8 mouse cellular contexts compared by ENCODE assay signal in the genomic region with DNA sequence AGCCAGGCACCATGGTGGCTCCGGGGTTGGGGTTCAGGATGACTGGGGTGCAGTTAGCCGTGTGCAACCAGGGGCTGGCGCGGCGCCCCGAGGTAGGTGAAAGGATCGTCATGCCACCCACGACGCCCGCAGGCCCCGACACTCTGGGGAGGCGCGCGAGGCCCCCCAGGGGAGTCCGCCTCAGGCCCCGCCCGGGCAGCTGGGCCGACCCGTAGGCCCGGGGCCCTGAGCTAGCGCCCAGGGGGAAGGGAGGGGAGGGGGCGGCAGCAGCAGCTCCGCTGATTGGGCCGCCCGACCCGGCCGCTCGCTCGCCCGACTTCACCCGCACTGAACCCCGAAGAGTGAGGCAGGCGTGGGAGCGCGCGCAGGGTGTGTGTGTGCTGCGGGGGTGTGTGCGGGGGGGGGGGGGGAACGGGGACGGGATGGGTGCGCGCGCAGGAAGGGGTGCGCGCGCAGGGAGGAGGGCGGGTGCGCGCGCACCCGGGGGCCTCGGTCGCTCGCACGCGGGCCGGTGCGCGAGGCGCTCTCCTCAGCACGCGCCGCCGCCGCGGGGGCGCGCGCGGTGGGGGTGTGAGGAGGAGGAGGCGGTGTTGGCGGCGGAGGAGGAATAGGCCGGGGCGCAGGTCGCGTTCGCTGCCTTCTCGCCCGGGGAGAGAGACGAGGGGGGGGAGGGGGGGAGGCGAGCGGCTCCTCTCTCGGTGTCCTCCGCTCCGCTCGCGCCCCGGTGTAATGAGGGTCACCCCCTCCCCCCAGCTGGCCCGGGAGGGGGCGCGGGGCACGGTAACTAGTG. TPM values are rescaled to one million over a fixed set of nuclear protein-coding genes. Genes with fewer than 3 reads are reported as not detected.
DNase-seq lines count a peak whose midpoint lies in the region; ATAC-seq and TF ChIP-seq lines count a peak whose summit lies in the region.

No protein-coding gene starts in this region.

- intact Hi-C loops in gastrocnemius, adult 2 months (cut with DNase I) = loop anchor here (2.0 kb wide), 2 partner anchors 21 to 29 kb away; no protein-coding TSS in a partner anchor
- intact Hi-C loops in left cerebral cortex, adult 2 months (cut with DNase I) = no loop called here

- H3K27me3 ChIP-seq in hindbrain, postnatal 0 days (ENCODE audit: insufficient read depth, low read length) = no peaks in the 10 kb centered on the region

- peaks cover 7% of the 10 kb centered on the region; the same call in 1 of the 2 replicates for H3K36me3 ChIP-seq in hindbrain, postnatal 0 days (ENCODE audit: insufficient read depth, low read length)

- no peak for TF ChIP-seq CTCF in gastrocnemius, adult 2 months (IDR thresholded peaks at IDR 0.05)
- no peak for TF ChIP-seq CTCF in hindbrain, postnatal 0 days (IDR thresholded peaks at IDR 0.05; ENCODE audit: low read depth)
- no peak for TF ChIP-seq CTCF in left cerebral cortex, adult 2 months (IDR thresholded peaks at IDR 0.05)

- peak overlapping the region; percentile 79 for H3K4me2 ChIP-seq in hindbrain, postnatal 0 days (ENCODE audit: low read depth, low read length)

- 2% methylated on average over 47 of the region's 93 CpGs for WGBS in hindbrain, postnatal 0 days

- peak overlapping the region; percentile 92 for H3K27ac ChIP-seq in gastrocnemius, adult 2 months
- peak overlapping the region; percentile 98 for H3K27ac ChIP-seq in hindbrain, postnatal 0 days
- peak overlapping the region; percentile 98 for H3K27ac ChIP-seq in left cerebral cortex, adult 2 months

- H3K9ac ChIP-seq in hindbrain, postnatal 0 days (replicated peaks; ENCODE audit: low read length) = peak overlapping the region; percentile 93

- peak; percentile 60 for ATAC-seq in activated CD4-positive, CD25-positive, alpha-beta regulatory T cell, adult 4 months
- peak; percentile 57 for ATAC-seq in common myeloid progenitor, adult 5-6 weeks (replicated peaks; ENCODE audit: low read depth, poor library complexity, severe bottlenecking)
- ATAC-seq in hindbrain, postnatal 0 days = peak; percentile 86
- ATAC-seq in megakaryocyte, adult 5-6 weeks (ENCODE audit: poor library complexity, severe bottlenecking) = peak; percentile 68

- peak; percentile 94 for DNase-seq in gastrocnemius, adult 2 months
- peak; percentile 97 for DNase-seq in hindbrain, postnatal 0 days (ENCODE audit: low spot score)
- peak; percentile 73 to 83 for DNase-seq in left cerebral cortex, adult 2 months (ENCODE audit: extremely low spot score in 1 of 2, low spot score in 2 of 2)
- DNase-seq in right cerebral cortex, postnatal 10 days (ENCODE audit: low spot score in 2 of 2) = peak; percentile 91 to 92
- peak; percentile 88 for DNase-seq in urinary bladder, postnatal 14 days (ENCODE audit: low spot score)

- peaks cover 42% of the 10 kb centered on the region for H3K4me1 ChIP-seq in hindbrain, postnatal 0 days (ENCODE audit: insufficient read depth, low read length)

- no peaks in the 10 kb centered on the region for H3K9me3 ChIP-seq in hindbrain, postnatal 0 days (ENCODE audit: low read length)

- peak overlapping the region; percentile 94 for H3K4me3 ChIP-seq in gastrocnemius, adult 2 months
- H3K4me3 ChIP-seq in hindbrain, postnatal 0 days (ENCODE audit: low read length) = peak overlapping the region; percentile 76
- H3K4me3 ChIP-seq in left cerebral cortex, adult 2 months = peak overlapping the region; percentile 81

RNA-seq across cellular contexts. Expression of a gene that starts 1.8 kb away (rescaled TPM):
- polyA plus RNA-seq in activated CD4-positive, CD25-positive, alpha-beta regulatory T cell, adult 4 months (2017; shearing (Covaris generic)) = 10 to 100 TPM; 53.0 to 53.8 TPM
- total RNA-seq in common myeloid progenitor, adult 5-6 weeks (2017) = 110 and 124 TPM in 2 replicates
- 10 to 100 TPM; 49.5 to 56.7 TPM for total RNA-seq in gastrocnemius, adult 2 months (2021)
- 59.3 and 78.2 TPM in 2 replicates for total RNA-seq in hindbrain, postnatal 0 days (2014; rRNA removed)
- 64.0 and 67.7 TPM in 2 replicates for polyA plus RNA-seq in hindbrain, postnatal 0 days (2015; fragmentation: Nextera tagmentation; extraction: Ambion mirVana)
- total RNA-seq in left cerebral cortex, adult 2 months (2021) = 100 to 1,000 TPM; 116 to 118 TPM
- total RNA-seq in megakaryocyte, adult 5-6 weeks (2015) = 68.2 TPM in 2 replicates
- total RNA-seq in megakaryocyte, adult 5-6 weeks (2017) = 71.6 and 83.6 TPM in 2 replicates

RNA-seq across cellular contexts. Expression of a gene that starts 59.0 kb away (rescaled TPM):
- polyA plus RNA-seq in activated CD4-positive, CD25-positive, alpha-beta regulatory T cell, adult 4 months (2017; shearing (Covaris generic)) = not detected
- not detected in 2 replicates for total RNA-seq in common myeloid progenitor, adult 5-6 weeks (2017)
- 1 to 10 TPM; 2.1 to 2.3 TPM for total RNA-seq in gastrocnemius, adult 2 months (2021)
- 0.84 and 2.5 TPM in 2 replicates for total RNA-seq in hindbrain, postnatal 0 days (2014; rRNA removed)
- polyA plus RNA-seq in hindbrain, postnatal 0 days (2015; fragmentation: Nextera tagmentation; extraction: Ambion mirVana) = 1.0 and 1.5 TPM in 2 replicates
- under 1 TPM; 0.36 to 0.40 TPM for total RNA-seq in left cerebral cortex, adult 2 months (2021)
- not detected in 2 replicates for total RNA-seq in megakaryocyte, adult 5-6 weeks (2015)
- total RNA-seq in megakaryocyte, adult 5-6 weeks (2017) = not detected in 2 replicates

Comparison
In these comparisons a context has a peak if more than half of its experiments do, and no peak if none do; other contexts are left out.
1. Peak in every context shown above with its lines: DNase-seq, ATAC-seq, H3K4me3 ChIP-seq and H3K27ac ChIP-seq.